21 mouse cellular contexts compared by ENCODE assay signal in genomic region chr10:68134071-68134470, GRCm38 (mm10).
A peak's percentile ranks its signal among the peaks of the same experiment; 100 is the strongest.
DNase-seq lines count a peak whose midpoint lies in the region; ATAC-seq and TF ChIP-seq lines count a peak whose summit lies in the region.
"Had no signal": no experiment of that assay in that cellular context is flagged by ENCODE, and none has a peak within 500 bp of the region (broad histone marks: within the 10 kb centered on the region; RNA-seq: fewer than 3 reads in every experiment).

No protein-coding gene starts in this region.

- peaks cover 53% of the 10 kb centered on the region for H3K4me1 ChIP-seq in heart, embryonic 16.5 days (ENCODE audit: control insufficient read depth, insufficient read depth, low read length)
- peaks cover 36% of the 10 kb centered on the region for H3K4me1 ChIP-seq in lung, adult 2 months (ENCODE audit: control insufficient read depth, insufficient read depth, low read length)
- peaks cover 18% of the 10 kb centered on the region for H3K4me1 ChIP-seq in brown adipose tissue, adult 24 weeks (ENCODE audit: control insufficient read depth, insufficient read depth, insufficient read length, low read length)

- no peak for TF ChIP-seq POLR2A in lung, adult 2 months (IDR thresholded peaks at IDR 0.05; ENCODE audit: borderline replicate concordance, extremely low read depth, low read depth, low read length)

- H3K36me3 ChIP-seq in heart, embryonic 16.5 days (ENCODE audit: control insufficient read depth, insufficient read depth) = peaks cover 18% of the 10 kb centered on the region; the same call in 1 of the 2 replicates

- H3K4me3 ChIP-seq in gastrocnemius, adult 2 months = peak overlapping the region; percentile 74
- peak overlapping the region; percentile 4; the same call in 1 of the 2 replicates for H3K4me3 ChIP-seq in heart, embryonic 16.5 days (ENCODE audit: low read length)
- H3K4me3 ChIP-seq in lung, adult 2 months (replicated peaks; ENCODE audit: extremely low read depth, low read depth, low read length) = peak overlapping the region; percentile 42
- peak overlapping the region; percentile 54 for H3K4me3 ChIP-seq in brown adipose tissue, adult 24 weeks (ENCODE audit: insufficient read depth, low read depth, low read length)
- H3K4me3 ChIP-seq: embryonic facial prominence, embryonic 15.5 days; forebrain, embryonic 10.5 days; stomach, embryonic 15.5 days had no signal

- 34% methylated on average over 5 of the region's 5 CpGs for WGBS in heart, embryonic 16.5 days
- WGBS in lung, adult 2 months = 32% methylated on average over 5 of the region's 5 CpGs

- H3K9me3 ChIP-seq in heart, embryonic 16.5 days (replicated peaks; ENCODE audit: control insufficient read depth, low read length) = no peaks in the 10 kb centered on the region
- H3K9me3 ChIP-seq: embryonic facial prominence, embryonic 15.5 days; forebrain, embryonic 10.5 days; stomach, embryonic 15.5 days had no signal

- H3K27ac ChIP-seq in gastrocnemius, adult 2 months = peak overlapping the region; percentile 99
- H3K27ac ChIP-seq in heart, embryonic 16.5 days (ENCODE audit: low read length) = peak overlapping the region; percentile 65
- peak overlapping the region; percentile 85 for H3K27ac ChIP-seq in brown adipose tissue, adult 24 weeks (replicated peaks; ENCODE audit: low read depth, low read length)
- H3K27ac ChIP-seq: embryonic facial prominence, embryonic 15.5 days; forebrain, embryonic 10.5 days; hindbrain, embryonic 14.5 days; stomach, embryonic 15.5 days had no signal

- ATAC-seq in heart, embryonic 16.5 days (replicated peaks; ENCODE audit: extremely low read depth, insufficient read depth, low FRiP score) = no peak
- ATAC-seq: CD4-positive, CD25-positive, alpha-beta regulatory T cell, adult 4 months; midbrain, embryonic 16.5 days had no signal

- 0 out of 2 replicates have a peak overlapping the region, but pooled peaks have one; percentile 23 for H3K9ac ChIP-seq in heart, embryonic 16.5 days (ENCODE audit: low read length)
- H3K9ac ChIP-seq: embryonic facial prominence, embryonic 15.5 days; hindbrain, embryonic 14.5 days; stomach, embryonic 15.5 days had no signal

- intact Hi-C loops in gastrocnemius, adult 2 months (cut with DNase I) = loop anchor here (2.0 kb wide), 1 partner anchor 29 kb away; no protein-coding TSS in a partner anchor
- intact Hi-C loops in heart, postnatal 36 days (cut with DNase I) = loop anchor here (2.0 kb wide), 1 partner anchor 27 kb away; no protein-coding TSS in a partner anchor

- no peak for DNase-seq in gastrocnemius, adult 2 months
- no peak for DNase-seq in gastrocnemius, adult 8-10 months (ENCODE audit: low spot score in 2 of 2)
- no peak for DNase-seq in heart, postnatal 36 days
- DNase-seq in lung, adult 2 months = no peak
- no peak for DNase-seq in lung, postnatal 25 days (ENCODE audit: low spot score)
- DNase-seq in cerebellum, postnatal 14 days = no peak
- DNase-seq: adrenal gland, postnatal 25 days; cerebellum, adult 11-12 months; cerebellum, postnatal 36 days; gastrocnemius, postnatal 10 days; kidney, adult 9 months; kidney, postnatal 4 days; right cerebral cortex, postnatal 14 days had no signal

- no peak for TF ChIP-seq CTCF in gastrocnemius, adult 2 months (IDR thresholded peaks at IDR 0.05)
- no peak for TF ChIP-seq CTCF in lung, adult 2 months (IDR thresholded peaks at IDR 0.05; ENCODE audit: insufficient read depth, low read length)

- peak overlapping the region; percentile 44 for H3K4me2 ChIP-seq in heart, embryonic 16.5 days (ENCODE audit: low read depth, low read length)

- no peaks in the 10 kb centered on the region for H3K27me3 ChIP-seq in heart, embryonic 16.5 days (ENCODE audit: control insufficient read depth, insufficient read depth, low read length)
- H3K27me3 ChIP-seq: embryonic facial prominence, embryonic 15.5 days; stomach, embryonic 15.5 days had no signal

Comparison
In these comparisons a context has a peak if more than half of its experiments do, and no peak if none do; other contexts are left out.
1. H3K4me3 ChIP-seq: peak in every context shown above with its lines; median percentile 74 in gastrocnemius, adult 2 months; 54 in brown adipose tissue, adult 24 weeks; 42 in lung, adult 2 months; 4 in heart, embryonic 16.5 days.